Mouse (Mus musculus): ENCODE results near the gene Igfbpl1.

The Igfbpl1 gene

DNA sequence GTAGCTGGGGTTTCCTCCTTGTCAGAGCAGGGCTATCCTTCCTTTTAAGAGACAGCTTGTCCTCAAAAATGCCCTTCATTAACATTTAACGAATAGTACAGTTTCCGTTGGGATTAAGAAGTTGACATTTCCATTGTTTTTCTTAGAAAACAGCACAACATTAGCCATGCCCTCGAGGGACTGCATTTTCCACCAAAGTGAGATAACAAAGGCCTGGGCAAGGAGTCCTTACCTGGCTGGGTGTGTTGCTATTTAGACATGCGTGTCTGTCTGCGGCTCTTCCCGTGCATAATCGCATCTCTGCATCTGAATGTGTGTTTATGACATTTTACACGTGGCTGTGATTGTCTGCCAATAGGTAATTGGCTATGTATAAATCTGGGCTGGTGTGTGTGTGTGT, 55.5 kb downstream of the Igfbpl1 start:
- no peak for DNase-seq (ENCODE audit: low spot score in 2 of 2)

GRCm38 (mm10) chr4:45770638-45771033, 56.1 kb downstream of the Igfbpl1 start:
- no peak for DNase-seq (ENCODE audit: low spot score in 2 of 2)

DNA sequence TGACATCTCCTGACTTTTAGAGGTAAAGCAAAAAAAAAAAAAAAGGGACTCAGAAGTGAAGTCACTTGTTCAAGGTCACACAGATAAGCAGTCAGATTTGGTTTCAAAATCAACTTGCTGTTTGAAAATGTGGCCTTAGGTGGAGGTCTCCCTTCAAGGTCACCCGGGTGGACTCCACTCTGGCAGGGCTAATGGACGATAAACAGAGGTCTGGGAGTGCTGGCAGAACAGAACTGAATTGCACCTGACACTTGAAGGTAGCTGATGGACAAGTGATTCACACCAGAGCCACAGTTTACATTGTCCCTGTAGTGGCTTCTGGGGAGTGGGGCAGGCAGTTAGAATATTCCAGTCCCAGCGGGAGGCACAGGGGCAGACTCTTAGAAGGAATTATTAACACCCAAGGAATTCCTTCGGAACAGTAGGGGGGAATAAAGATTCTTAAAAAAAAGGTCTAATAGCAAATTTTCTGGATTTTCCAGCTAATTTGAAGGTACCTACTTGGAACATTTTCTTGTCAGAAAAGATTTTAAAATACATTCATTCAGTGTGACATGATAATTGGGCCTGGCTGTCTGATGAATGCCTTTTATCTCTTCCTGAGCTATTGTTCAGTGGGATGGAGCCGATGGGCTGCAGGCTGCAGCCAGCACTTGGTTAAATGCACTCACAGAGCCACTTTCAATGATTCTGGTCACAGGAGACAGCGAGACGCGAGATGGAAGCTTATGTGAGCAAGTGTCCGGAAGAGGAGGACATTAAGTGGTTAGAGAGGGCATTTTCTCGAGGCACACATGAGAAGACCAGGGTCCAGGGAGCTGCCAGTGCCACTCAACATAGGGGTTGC, 56.7 kb downstream of the Igfbpl1 start:
- DNase-seq (ENCODE audit: low spot score in 2 of 2): no peak

DNA sequence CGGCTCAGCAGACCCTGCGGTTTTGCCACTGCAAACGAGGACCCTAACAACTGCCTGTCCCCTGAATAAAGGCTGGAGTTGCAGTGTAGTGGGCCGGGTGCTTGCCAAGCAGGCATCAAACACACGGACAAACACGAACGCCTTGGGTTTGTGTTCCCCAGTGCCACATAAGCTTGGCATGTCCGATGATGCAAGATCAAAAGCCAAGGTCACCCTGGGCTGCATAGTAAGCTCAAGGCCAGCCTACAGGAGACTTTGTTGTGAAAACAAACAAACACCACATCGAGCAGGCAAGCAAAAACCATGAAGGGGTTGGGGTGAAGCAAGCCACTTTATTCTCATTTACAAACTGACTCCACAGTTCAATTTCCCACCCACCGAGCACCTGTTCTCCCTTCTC, 57.6 kb downstream of the Igfbpl1 start:
- no peak for DNase-seq (ENCODE audit: low spot score in 2 of 2)

GRCm38 (mm10) chr4:45767891-45768558, 58.7 kb downstream of the Igfbpl1 start:
- DNase-seq (ENCODE audit: low spot score in 2 of 2): no peak

GRCm38 (mm10) chr4:45766774-45767173, 59.9 kb downstream of the Igfbpl1 start:
- no peak for DNase-seq (ENCODE audit: low spot score in 2 of 2)

- DNase-seq (ENCODE audit: low spot score in 2 of 2): no peak
These were observed 61.0 kb downstream of the Igfbpl1 start for GRCm38 (mm10) chr4:45765565-45766201.

GRCm38 (mm10) chr4:45765121-45765564, 61.6 kb downstream of the Igfbpl1 start:
- no peak for DNase-seq (ENCODE audit: low spot score in 2 of 2)

- peak; percentile 16 to 33 for DNase-seq (ENCODE audit: low spot score in 2 of 2)
These were observed 62.6 kb downstream of the Igfbpl1 start for GRCm38 (mm10) chr4:45764141-45764494.

- DNase-seq (ENCODE audit: low spot score in 2 of 2): no peak
These were observed 63.2 kb downstream of the Igfbpl1 start for GRCm38 (mm10) chr4:45763288-45764140.

DNA sequence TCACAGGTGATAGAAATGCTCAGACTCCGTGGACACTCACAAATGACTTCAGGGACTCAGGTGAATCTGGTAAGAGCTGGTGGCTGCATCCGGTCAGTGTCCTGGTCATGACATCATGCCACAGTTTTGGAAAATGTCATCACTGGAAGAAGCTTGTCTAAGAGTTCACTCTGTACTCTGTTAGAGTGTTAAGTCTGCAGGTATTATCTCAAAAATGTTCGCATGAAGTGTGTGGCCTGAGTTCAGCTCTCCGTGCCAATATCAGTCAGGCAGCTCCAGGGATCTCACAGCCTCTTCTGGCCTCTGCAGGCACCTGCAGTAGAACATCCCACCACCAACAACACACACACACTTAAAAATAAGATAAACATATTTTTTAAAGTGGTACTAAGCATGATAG, 64.1 kb downstream of the Igfbpl1 start:
- no peak for DNase-seq (ENCODE audit: low spot score in 2 of 2)

All from natural killer cell, adult 2 months (primary cell).